Mouse (Mus musculus) hindbrain, embryonic 16.5 days (tissue): Measurements from ENCODE around the gene Swap70. TPM values are rescaled to one million over a fixed set of nuclear protein-coding genes. Genes with fewer than 3 reads are reported as not detected.

Experiments
- ATAC-seq: fragments of 200-750 bp; cut with Nextera tagmentation; 2 replicates; pipeline ENCODE4 v1.8.0; 2017; ENCODE audit warnings: moderate TSS enrichment, moderate library complexity
- H3K27ac ChIP-seq: fragments of 300-500 bp; sonication (generic); 2 replicates; pipeline ENCODE4 v1.5.1; 2014; ENCODE audit warnings: low read depth, mild to moderate bottlenecking, control low read depth, low read length, moderate library complexity
- H3K27me3 ChIP-seq: fragments of 300-500 bp; sonication (generic); replicated peaks from 2 replicates; pipeline ENCODE4 v1.6.1; 2014; ENCODE audit warnings: low read length; ENCODE audit not compliant: control insufficient read depth, insufficient read depth
- H3K36me3 ChIP-seq: fragments of 300-500 bp; sonication (generic); 2 replicates; pipeline ENCODE4 v1.6.1; 2014; ENCODE audit warnings: mild to moderate bottlenecking, low read length, moderate library complexity, mixed read lengths; ENCODE audit not compliant: control insufficient read depth, insufficient read depth
- H3K4me1 ChIP-seq: fragments of 300-500 bp; sonication (generic); 2 replicates; pipeline ENCODE4 v1.6.1; 2014; ENCODE audit warnings: low read depth, low read length; ENCODE audit not compliant: control insufficient read depth, insufficient read depth
- H3K4me2 ChIP-seq: fragments of 300-500 bp; sonication (generic); 2 replicates; pipeline ENCODE4 v1.6.1; 2014; ENCODE audit warnings: mild to moderate bottlenecking, low read length, control low read depth, moderate library complexity
- H3K4me3 ChIP-seq: fragments of 300-500 bp; sonication (generic); 2 replicates; pipeline ENCODE4 v1.5.1; 2014; ENCODE audit warnings: mild to moderate bottlenecking, low read length, control low read depth, moderate library complexity
- H3K9ac ChIP-seq: fragments of 300-500 bp; sonication (generic); 2 replicates; pipeline ENCODE4 v1.6.1; 2014; ENCODE audit warnings: low read depth, mild to moderate bottlenecking, control low read depth, low read length, moderate library complexity
- H3K9me3 ChIP-seq: fragments of 300-500 bp; sonication (generic); 2 replicates; pipeline ENCODE4 v1.6.1; 2014; ENCODE audit warnings: mild to moderate bottlenecking, low read length, moderate library complexity; ENCODE audit not compliant: control insufficient read depth
- WGBS: fragments of 180-500 bp; shearing (Covaris S2); extraction: QIAGEN DNeasy Blood & Tissue Kit; methylation state at CpG from one replicate; pipeline ENCODE4 v1.1.7; 2014; 5-methylcytosine and 5-hydroxymethylcytosine counted together
- polyA plus RNA-seq: library from polyadenylated mRNA; unstranded; fragments of >200 nt; fragmentation: Nextera tagmentation; extraction: Ambion mirVana; gene quantifications from 2 replicates; pipeline ENCODE4 v1.2.1, GENCODE M21; 2015

Gene Swap70
- polyA plus RNA-seq, 1 experiment from 2014 or later = 10.6 TPM

DNA sequence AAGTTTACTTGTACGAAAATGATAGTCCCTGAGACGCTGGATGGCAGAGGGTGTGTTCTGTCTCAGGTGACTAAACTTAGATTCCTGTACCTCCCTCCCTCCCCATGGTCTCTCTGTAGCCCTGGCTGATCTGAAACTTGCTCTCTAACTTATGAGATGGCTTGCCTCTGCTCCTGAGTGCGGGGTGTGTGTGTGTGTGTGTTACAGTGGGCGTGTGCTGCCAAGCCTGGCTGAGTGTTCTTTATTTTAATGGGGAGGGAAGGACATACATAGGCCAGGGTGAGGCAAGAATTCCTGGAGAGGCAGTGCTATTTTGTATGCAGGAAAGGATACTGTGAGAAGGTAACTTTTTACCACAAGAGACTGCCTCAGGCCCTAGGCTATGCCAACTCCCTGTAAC lies 95.9 kb downstream of the Swap70 start:
- 93% methylated on average over 4 of the region's 4 CpGs for WGBS
- Histone ChIP-seq H3K9me3 (no peaks in the 10 kb centered on the region), H3K4me3 (no peak overlapping the region), H3K4me2 (no peak overlapping the region), H3K27ac (no peak overlapping the region), H3K9ac (no peak overlapping the region), H3K4me1 (no peaks in the 10 kb centered on the region), H3K36me3 (peaks cover 48% of the 10 kb centered on the region), H3K27me3 (no peaks in the 10 kb centered on the region)
- ATAC-seq = no peak

DNA sequence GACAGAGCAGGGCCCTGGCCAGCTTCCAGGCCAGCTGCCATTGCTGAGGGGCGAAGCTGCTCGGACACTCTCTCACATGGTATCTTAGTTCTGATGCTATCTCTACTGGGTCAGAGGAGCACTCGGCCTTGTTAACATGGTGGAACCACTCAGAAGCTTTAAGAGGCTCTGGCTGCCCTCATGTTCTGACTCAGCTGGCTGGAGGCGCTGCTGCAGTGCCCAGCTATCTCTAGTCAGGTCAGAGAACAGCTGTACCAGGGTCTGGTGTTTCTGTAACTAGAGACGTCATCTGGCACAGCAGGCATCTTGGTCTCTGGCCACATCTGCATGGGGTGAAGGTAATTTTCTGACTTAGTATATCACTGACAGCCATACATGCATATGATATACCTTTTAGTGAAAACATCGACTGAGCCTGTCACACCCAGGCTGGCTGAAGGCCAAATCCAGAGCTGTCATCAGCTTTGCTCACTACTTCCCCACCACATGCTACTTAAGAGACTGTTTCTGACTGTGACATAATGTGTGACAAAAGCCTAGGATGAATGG lies 97.5 kb downstream of the Swap70 start:
- Histone ChIP-seq H3K27ac (no peak overlapping the region), H3K4me1 (no peaks in the 10 kb centered on the region), H3K4me2 (no peak overlapping the region), H3K9ac (no peak overlapping the region), H3K9me3 (no peaks in the 10 kb centered on the region), H3K27me3 (no peaks in the 10 kb centered on the region), H3K4me3 (no peak overlapping the region), H3K36me3 (peaks cover 42% of the 10 kb centered on the region)
- WGBS = 77% methylated on average over 6 of the region's 6 CpGs
- no peak for ATAC-seq

DNA sequence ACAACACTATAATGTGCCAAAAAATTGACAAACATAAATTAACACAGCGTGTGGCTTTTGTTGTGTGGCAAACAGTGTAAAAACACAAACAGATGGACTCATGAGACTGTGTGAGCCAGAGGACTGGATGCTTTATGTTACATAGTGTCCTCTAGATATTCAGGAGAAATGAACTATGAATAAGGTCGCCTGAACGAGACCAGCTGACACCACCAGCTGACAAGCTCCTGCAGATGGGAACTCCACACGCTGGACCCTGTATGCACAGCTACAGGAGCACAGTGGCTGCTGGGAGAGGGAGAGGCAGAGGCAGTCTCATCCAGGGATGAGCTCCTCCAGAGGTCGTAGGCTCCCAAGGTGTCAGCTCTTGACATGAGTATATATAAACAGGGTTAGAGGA lies 99.6 kb downstream of the Swap70 start:
- no peak overlapping the region for H3K4me2 ChIP-seq
- no peak; the same call in 1 of the 2 replicates for ATAC-seq
- 60% methylated on average over 5 of the region's 5 CpGs for WGBS
- no peak overlapping the region for H3K9ac ChIP-seq
- H3K27ac ChIP-seq = no peak overlapping the region
- H3K36me3 ChIP-seq = peaks cover 43% of the 10 kb centered on the region
- H3K4me3 ChIP-seq = no peak overlapping the region
- no peaks in the 10 kb centered on the region for H3K4me1 ChIP-seq
- no peaks in the 10 kb centered on the region for H3K27me3 ChIP-seq
- peaks cover 3% of the 10 kb centered on the region; the same call in 1 of the 2 replicates for H3K9me3 ChIP-seq

DNA sequence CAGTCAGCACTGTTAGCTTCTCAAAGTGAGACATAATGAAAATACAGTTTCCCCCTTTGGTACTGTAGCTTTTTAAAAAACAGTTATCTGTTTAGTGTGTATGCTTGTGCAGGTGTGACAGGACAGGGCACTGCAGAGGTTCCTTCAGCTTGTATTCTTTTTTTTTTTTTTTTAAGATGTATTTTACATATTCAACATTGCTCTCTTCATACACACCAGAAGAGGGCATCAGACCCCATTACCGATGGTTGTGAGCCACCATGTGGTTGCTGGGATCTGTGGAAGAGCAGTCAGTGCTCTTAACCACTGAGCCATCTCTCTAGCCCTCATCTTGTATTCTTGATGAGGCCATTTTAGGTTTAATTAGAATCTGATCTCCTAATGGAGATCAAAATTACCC lies 103.3 kb downstream of the Swap70 start:
- no peaks in the 10 kb centered on the region for H3K4me1 ChIP-seq

GRCm38 (mm10) chr7:110325381-110326110 lies 104.0 kb downstream of the Swap70 start:
- Histone ChIP-seq H3K9me3 (peaks cover 3% of the 10 kb centered on the region; the same call in 1 of the 2 replicates), H3K9ac (no peak overlapping the region), H3K36me3 (peaks cover 62% of the 10 kb centered on the region), H3K4me1 (no peaks in the 10 kb centered on the region), H3K4me2 (no peak overlapping the region), H3K27ac (no peak overlapping the region), H3K27me3 (no peaks in the 10 kb centered on the region), H3K4me3 (no peak overlapping the region)
- WGBS = 92% methylated on average over 5 of the region's 5 CpGs
- ATAC-seq = no peak

More for the DNA sequence above, 103.3 kb downstream of the Swap70 start:
- Histone ChIP-seq H3K27ac (no peak overlapping the region), H3K9me3 (peaks cover 3% of the 10 kb centered on the region; the same call in 1 of the 2 replicates), H3K27me3 (no peaks in the 10 kb centered on the region), H3K4me3 (no peak overlapping the region), H3K36me3 (peaks cover 62% of the 10 kb centered on the region), H3K9ac (no peak overlapping the region), H3K4me2 (no peak overlapping the region)
- WGBS = 100% methylated on average over 1 of the region's 1 CpGs
- no peak for ATAC-seq

Other genes with a start within 250 kb of the Swap70 start
- gene Tmem41b, start 234.8 kb upstream of the Swap70 start, polyA plus RNA-seq = 62.2 and 65.8 TPM in 2 replicates
- 42.6 and 50.0 TPM in 2 replicates for gene Ipo7, start 203.4 kb upstream of the Swap70 start, polyA plus RNA-seq
- gene Zfp143, start 160.5 kb upstream of the Swap70 start, polyA plus RNA-seq = 13.4 and 13.6 TPM in 2 replicates
- gene Wee1, start 99.7 kb upstream of the Swap70 start, polyA plus RNA-seq = 5.1 and 6.5 TPM in 2 replicates